Mouse (Mus musculus): ENCODE results near the gene Sorbs1. TPM values are rescaled to one million over a fixed set of nuclear protein-coding genes. Genes with fewer than 3 reads are reported as not detected.

Sorbs1 gene
- polyA plus RNA-seq, 1 experiment from 2014 or later, result 68.9 TPM

GRCm38 (mm10) chr19:40487561-40487960 lies 26.0 kb downstream of the Sorbs1 start:
- ChIA-PET CTCF (interaction anchor here (1.0 to 2.3 kb wide), 6 partner anchors 17 to 96 kb away, joined by 3 to 9 read pairs (median 4); no protein-coding TSS in a partner anchor), POLR2A (interaction anchor here (0.5 to 1.0 kb wide), 3 partner anchors 10 to 51 kb away, joined by 3 to 5 read pairs (median 3); no protein-coding TSS in a partner anchor)
- no peaks in the 10 kb centered on the region for H3K27me3 ChIP-seq
- peak; percentile 84 for DNase-seq (ENCODE audit: low read depth, low spot score)
- no peak for TF ChIP-seq CTCF (IDR thresholded peaks at IDR 0.05)
- in situ Hi-C loops (cut with MboI; ENCODE audit: low pct_unique_long_range_greater_than_20kb), result no loop called here
- ATAC-seq, result peak; percentile 84

- in situ Hi-C loops (cut with MboI; ENCODE audit: low pct_unique_long_range_greater_than_20kb), result no loop called here
- POLR2A ChIA-PET, result interaction anchor here (0.7 kb wide), 1 partner anchor 75 kb away, joined by 3 read pairs; no protein-coding TSS in a partner anchor
- no peak for DNase-seq (ENCODE audit: low read depth, low spot score)
These were observed 32.5 kb downstream of the Sorbs1 start for GRCm38 (mm10) chr19:40481115-40481514.

GRCm38 (mm10) chr19:40478161-40478575 lies 35.4 kb downstream of the Sorbs1 start:
- no peak for DNase-seq (ENCODE audit: low read depth, low spot score)
- no peaks in the 10 kb centered on the region for H3K27me3 ChIP-seq
- no peak for TF ChIP-seq CTCF (IDR thresholded peaks at IDR 0.05)
- ChIA-PET CTCF (interaction anchor here (1.0 kb wide), 1 partner anchor 13 kb away, joined by 3 read pairs; no protein-coding TSS in a partner anchor), POLR2A (no interaction called here)
- ATAC-seq, result peak; percentile 31
- in situ Hi-C loops (cut with MboI; ENCODE audit: low pct_unique_long_range_greater_than_20kb), result no loop called here

More at GRCm38 (mm10) chr19:40481115-40481514, 32.5 kb downstream of the Sorbs1 start:
- TF ChIP-seq CTCF (IDR thresholded peaks at IDR 0.05), result no peak
- CTCF ChIA-PET, result no interaction called here
- H3K27me3 ChIP-seq, result no peaks in the 10 kb centered on the region
- ATAC-seq, result no peak

GRCm38 (mm10) chr19:40477445-40477941 lies 36.1 kb downstream of the Sorbs1 start:
- CTCF ChIA-PET, result interaction anchor here (1.0 kb wide), 1 partner anchor 14 kb away, joined by 3 read pairs; no protein-coding TSS in a partner anchor

GRCm38 (mm10) chr19:40476491-40476890 lies 37.1 kb downstream of the Sorbs1 start:
- in situ Hi-C loops (cut with MboI; ENCODE audit: low pct_unique_long_range_greater_than_20kb), result no loop called here
- no peak for ATAC-seq
- no peak for DNase-seq (ENCODE audit: low read depth, low spot score)
- POLR2A ChIA-PET, result no interaction called here
- H3K27me3 ChIP-seq, result no peaks in the 10 kb centered on the region
- no peak for TF ChIP-seq CTCF (IDR thresholded peaks at IDR 0.05)
- CTCF ChIA-PET, result no interaction called here

More at GRCm38 (mm10) chr19:40477445-40477941, 36.1 kb downstream of the Sorbs1 start:
- POLR2A ChIA-PET, result no interaction called here
- no peaks in the 10 kb centered on the region for H3K27me3 ChIP-seq
- no peak for TF ChIP-seq CTCF (IDR thresholded peaks at IDR 0.05)
- DNase-seq (ENCODE audit: low read depth, low spot score), result no peak
- in situ Hi-C loops (cut with MboI; ENCODE audit: low pct_unique_long_range_greater_than_20kb), result no loop called here
- peak; percentile 26 for ATAC-seq

- DNase-seq (ENCODE audit: low read depth, low spot score) (no peak), ATAC-seq (no peak)
- no peaks in the 10 kb centered on the region for H3K27me3 ChIP-seq
- in situ Hi-C loops (cut with MboI; ENCODE audit: low pct_unique_long_range_greater_than_20kb), result no loop called here
- POLR2A ChIA-PET, result no interaction called here
- no peak for TF ChIP-seq CTCF (IDR thresholded peaks at IDR 0.05)
- CTCF ChIA-PET, result interaction anchor here (1.3 to 1.4 kb wide), 2 partner anchors 17 to 80 kb away, joined by 3 to 4 read pairs; no protein-coding TSS in a partner anchor
These were observed 41.9 kb downstream of the Sorbs1 start for GRCm38 (mm10) chr19:40471526-40472245.

GRCm38 (mm10) chr19:40469792-40470191 lies 43.8 kb downstream of the Sorbs1 start:
- ATAC-seq (no peak), DNase-seq (ENCODE audit: low read depth, low spot score) (no peak)
- no peaks in the 10 kb centered on the region for H3K27me3 ChIP-seq
- TF ChIP-seq CTCF (IDR thresholded peaks at IDR 0.05), result no peak
- ChIA-PET POLR2A (interaction anchor here (1.3 kb wide), 1 partner anchor 72 kb away, joined by 3 read pairs; no protein-coding TSS in a partner anchor), CTCF (interaction anchor here (0.8 to 1.3 kb wide), 3 partner anchors 11 to 19 kb away, joined by 3 read pairs; no protein-coding TSS in a partner anchor)
- in situ Hi-C loops (cut with MboI; ENCODE audit: low pct_unique_long_range_greater_than_20kb), result no loop called here

- DNase-seq (ENCODE audit: low read depth, low spot score) (no peak), ATAC-seq (no peak)
- CTCF ChIA-PET, result interaction anchor here (1.2 to 1.6 kb wide), 4 partner anchors 12 to 32 kb away, joined by 3 to 6 read pairs (median 4); no protein-coding TSS in a partner anchor
- no peak for TF ChIP-seq CTCF (IDR thresholded peaks at IDR 0.05)
- POLR2A ChIA-PET, result interaction anchor here (0.7 to 1.1 kb wide), 2 partner anchors 12 to 97 kb away, joined by 3 to 4 read pairs; no protein-coding TSS in a partner anchor
- no peaks in the 10 kb centered on the region for H3K27me3 ChIP-seq
- in situ Hi-C loops (cut with MboI; ENCODE audit: low pct_unique_long_range_greater_than_20kb), result no loop called here
These were observed 45.3 kb downstream of the Sorbs1 start for GRCm38 (mm10) chr19:40468308-40468707.

GRCm38 (mm10) chr19:40467810-40468209 lies 45.8 kb downstream of the Sorbs1 start:
- POLR2A ChIA-PET, result interaction anchor here (0.7 to 1.1 kb wide), 2 partner anchors 12 to 96 kb away, joined by 3 to 4 read pairs; no protein-coding TSS in a partner anchor
- CTCF ChIA-PET, result interaction anchor here (1.2 to 1.9 kb wide), 7 partner anchors 12 to 32 kb away, joined by 3 to 6 read pairs (median 4); no protein-coding TSS in a partner anchor
- DNase-seq (ENCODE audit: low read depth, low spot score) (peak; percentile 72), ATAC-seq (peak; percentile 80)
- TF ChIP-seq CTCF (IDR thresholded peaks at IDR 0.05), result no peak
- no peaks in the 10 kb centered on the region for H3K27me3 ChIP-seq
- in situ Hi-C loops (cut with MboI; ENCODE audit: low pct_unique_long_range_greater_than_20kb), result no loop called here

- CTCF ChIA-PET, result no interaction called here
- no peaks in the 10 kb centered on the region for H3K27me3 ChIP-seq
- ATAC-seq, result no peak
- no peak for DNase-seq (ENCODE audit: low read depth, low spot score)
- in situ Hi-C loops (cut with MboI; ENCODE audit: low pct_unique_long_range_greater_than_20kb), result no loop called here
- TF ChIP-seq CTCF (IDR thresholded peaks at IDR 0.05), result no peak
- POLR2A ChIA-PET, result no interaction called here
These were observed 48.2 kb downstream of the Sorbs1 start for GRCm38 (mm10) chr19:40465339-40465738.

GRCm38 (mm10) chr19:40464408-40464807 lies 49.2 kb downstream of the Sorbs1 start:
- DNase-seq (ENCODE audit: low read depth, low spot score), result no peak
- no peak for TF ChIP-seq CTCF (IDR thresholded peaks at IDR 0.05)
- ATAC-seq, result no peak
- H3K27me3 ChIP-seq, result no peaks in the 10 kb centered on the region
- CTCF ChIA-PET, result no interaction called here
- in situ Hi-C loops (cut with MboI; ENCODE audit: low pct_unique_long_range_greater_than_20kb), result no loop called here
- POLR2A ChIA-PET, result no interaction called here
